In genomic region chr13:69226538-69226937, GRCm38 (mm10) we compare ENCODE assay signal across 28 mouse cellular contexts.
"Had no signal": no experiment of that assay in that cellular context is flagged by ENCODE, and none has a peak within 500 bp of the region (broad histone marks: within the 10 kb centered on the region; RNA-seq: fewer than 3 reads in every experiment).

No protein-coding gene starts in this region.

- H3K9ac ChIP-seq: forebrain, postnatal 0 days; heart, embryonic 13.5 days; heart, embryonic 15.5 days; hindbrain, embryonic 13.5 days; hindbrain, embryonic 15.5 days; kidney, embryonic 15.5 days; limb, embryonic 12.5 days; liver, embryonic 13.5 days; liver, embryonic 15.5 days; liver, postnatal 0 days had no signal

- H3K27me3 ChIP-seq: heart, embryonic 13.5 days; heart, embryonic 15.5 days; hindbrain, embryonic 13.5 days; hindbrain, embryonic 15.5 days; kidney, embryonic 15.5 days; limb, embryonic 12.5 days; liver, embryonic 13.5 days; liver, embryonic 15.5 days had no signal

- H3K4me1 ChIP-seq: heart, embryonic 10.5 days; heart, embryonic 13.5 days; heart, embryonic 15.5 days; hindbrain, embryonic 13.5 days; hindbrain, embryonic 15.5 days; kidney, embryonic 15.5 days; limb, embryonic 10.5 days; limb, embryonic 12.5 days; liver, embryonic 13.5 days; liver, embryonic 15.5 days had no signal

- H3K27ac ChIP-seq: heart, embryonic 10.5 days; heart, embryonic 13.5 days; heart, embryonic 15.5 days; hindbrain, embryonic 13.5 days; hindbrain, embryonic 15.5 days; hindbrain, postnatal 0 days; kidney, embryonic 15.5 days; kidney, postnatal 0 days; left cerebral cortex, adult 2 months; limb, embryonic 10.5 days; limb, embryonic 12.5 days; liver, embryonic 13.5 days; liver, embryonic 15.5 days had no signal

- H3K4me3 ChIP-seq: heart, embryonic 10.5 days; heart, embryonic 13.5 days; heart, embryonic 15.5 days; hindbrain, embryonic 13.5 days; hindbrain, embryonic 15.5 days; kidney, embryonic 15.5 days; left cerebral cortex, adult 2 months; limb, embryonic 10.5 days; limb, embryonic 12.5 days; liver, embryonic 13.5 days; liver, embryonic 15.5 days had no signal

- H3K36me3 ChIP-seq: heart, embryonic 10.5 days; heart, embryonic 13.5 days; heart, embryonic 15.5 days; hindbrain, embryonic 13.5 days; hindbrain, embryonic 15.5 days; kidney, embryonic 15.5 days; limb, embryonic 10.5 days; limb, embryonic 12.5 days; liver, embryonic 13.5 days; liver, embryonic 15.5 days had no signal

- DNase-seq: forebrain, postnatal 0 days; gastrocnemius, postnatal 14 days; heart, adult 18-20 months; heart, postnatal 14 days; heart, postnatal 36 days; kidney, adult 11 months; kidney, adult 2 months; kidney, adult 9 months; kidney, postnatal 14 days; kidney, postnatal 36 days; layer of hippocampus, adult 9-11 months; liver; liver, embryonic 13.5 days; liver, postnatal 0 days had no signal

- H3K4me2 ChIP-seq: heart, embryonic 13.5 days; heart, embryonic 15.5 days; hindbrain, embryonic 13.5 days; hindbrain, embryonic 15.5 days; kidney, embryonic 15.5 days; limb, embryonic 12.5 days; liver, embryonic 11.5 days; liver, embryonic 13.5 days; liver, embryonic 15.5 days had no signal

- H3K9me3 ChIP-seq: heart, embryonic 10.5 days; heart, embryonic 13.5 days; heart, embryonic 15.5 days; hindbrain, embryonic 13.5 days; hindbrain, embryonic 15.5 days; kidney, embryonic 15.5 days; limb, embryonic 10.5 days; limb, embryonic 12.5 days; liver, embryonic 13.5 days; liver, embryonic 15.5 days had no signal

- ATAC-seq: forebrain, postnatal 0 days; hindbrain, postnatal 0 days; intestine, embryonic 16.5 days; liver, postnatal 0 days had no signal
